Mouse (Mus musculus) monocyte, adult 5-6 weeks (primary cell): Measurements from ENCODE around the gene Proser2. TPM values are rescaled to one million over a fixed set of nuclear protein-coding genes. Genes with fewer than 3 reads are reported as not detected.

Source experiments
- ATAC-seq: fragments of 153-309, 156-312 bp; replicated peaks from 2 replicates; pipeline ENCODE4 v1.8.0; 2017; ENCODE audit warnings: mild to moderate bottlenecking; ENCODE audit not compliant: low TSS enrichment, insufficient number of reproducible peaks, severe bottlenecking, poor library complexity, low FRiP score
- total RNA-seq: library from RNA; stranded (forward); fragments of 200-1000, 200-491, 200-594 nt; gene quantifications from 3 replicates; pipeline ENCODE4 v1.2.3, GENCODE M21; 2017

Proser2 gene
- total RNA-seq, result 0.29 TPM in 1 of 3 replicates, not detected in the others

GRCm38 (mm10) chr2:6129555-6130355, at the start of gene Proser2:
Proser2 (minus strand) TSS chr2:6130211.
- ATAC-seq, result no peak

GRCm38 (mm10) chr2:6179749-6180117, 49.7 kb upstream of the Proser2 start:
- ATAC-seq, result peak; percentile 85

DNA sequence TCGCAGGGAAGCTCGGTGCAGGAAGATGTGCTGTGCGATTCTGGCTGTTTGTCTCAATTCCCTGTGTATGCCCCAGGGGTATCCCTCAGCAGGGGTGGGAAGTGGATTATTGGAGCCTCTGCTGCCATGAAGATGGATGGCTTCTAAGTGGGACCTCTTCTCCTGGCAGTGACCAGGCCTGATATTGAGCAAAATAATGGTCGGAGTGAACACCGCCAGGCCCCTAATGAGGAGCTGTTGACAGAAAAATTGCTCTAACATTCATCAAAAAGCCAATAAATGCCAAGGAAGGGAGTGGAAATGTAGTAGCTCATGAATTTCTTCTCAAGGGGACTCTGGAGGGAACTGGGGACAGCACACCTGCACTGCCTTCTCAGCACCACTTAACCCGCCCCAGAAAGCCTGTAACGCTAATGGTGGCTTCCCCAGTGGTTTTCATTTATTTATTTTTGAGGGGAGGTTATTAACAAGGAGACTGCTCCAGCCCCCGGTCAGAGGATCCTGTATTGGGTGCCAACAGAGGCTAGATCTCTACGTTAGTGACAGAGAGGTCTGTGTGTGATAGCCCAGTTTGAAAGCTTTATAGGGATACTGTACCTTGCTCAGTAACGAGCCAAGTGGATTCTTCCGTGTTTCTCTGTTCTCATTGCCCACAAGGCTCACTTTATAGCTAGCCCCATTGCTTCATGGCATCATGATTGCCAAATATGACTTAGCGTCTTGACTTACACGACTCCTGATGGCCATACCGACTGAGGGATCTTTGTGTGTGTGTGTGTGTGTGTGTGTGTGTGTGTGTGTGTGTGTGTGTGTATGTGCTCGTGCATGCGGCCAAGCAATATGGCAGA, 49.1 kb upstream of the Proser2 start:
- peak; percentile 29; the same call in 1 of the 2 replicates for ATAC-seq

- ATAC-seq, result no peak
These were observed 43.0 kb upstream of the Proser2 start for GRCm38 (mm10) chr2:6173013-6173412.

GRCm38 (mm10) chr2:6168560-6168959, 38.5 kb upstream of the Proser2 start:
- no peak for ATAC-seq

DNA sequence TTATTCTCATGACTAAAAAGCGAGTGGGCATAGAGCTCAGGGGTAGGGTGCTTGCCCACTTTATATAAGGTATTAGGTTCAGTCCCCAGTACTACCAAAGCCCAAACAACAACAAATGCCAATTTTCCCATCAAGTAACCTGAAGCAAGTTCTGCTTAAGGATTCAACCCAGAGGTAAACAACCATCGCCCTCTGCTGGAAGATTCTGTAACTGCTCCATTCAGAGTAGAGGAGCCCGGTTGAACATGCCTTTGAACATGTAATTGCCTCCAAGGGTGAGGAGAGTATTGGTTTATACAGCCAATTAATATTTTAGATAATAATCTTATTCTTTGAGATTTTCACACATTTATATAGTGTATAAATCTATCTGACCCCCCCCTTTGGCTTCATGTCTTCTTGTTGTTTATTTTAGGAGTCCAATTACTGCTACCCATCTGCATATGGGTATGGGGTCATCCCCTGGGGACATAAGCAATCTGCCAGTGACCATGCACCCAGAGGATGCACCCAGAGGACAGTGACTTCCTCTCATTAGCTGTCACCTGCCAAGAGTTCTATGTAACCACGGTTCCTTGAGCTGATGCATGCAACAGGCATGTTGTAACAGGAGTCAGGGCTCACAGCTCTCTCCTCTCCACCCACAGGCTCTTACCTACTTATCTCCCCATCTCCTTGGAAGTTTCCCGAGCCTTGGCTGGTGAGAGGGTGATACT, 38.0 kb upstream of the Proser2 start:
- 0 out of 2 replicates have a peak, but pooled peaks have one; percentile 49 for ATAC-seq

GRCm38 (mm10) chr2:6165771-6166170, 35.8 kb upstream of the Proser2 start:
- ATAC-seq, result peak; percentile 67

DNA sequence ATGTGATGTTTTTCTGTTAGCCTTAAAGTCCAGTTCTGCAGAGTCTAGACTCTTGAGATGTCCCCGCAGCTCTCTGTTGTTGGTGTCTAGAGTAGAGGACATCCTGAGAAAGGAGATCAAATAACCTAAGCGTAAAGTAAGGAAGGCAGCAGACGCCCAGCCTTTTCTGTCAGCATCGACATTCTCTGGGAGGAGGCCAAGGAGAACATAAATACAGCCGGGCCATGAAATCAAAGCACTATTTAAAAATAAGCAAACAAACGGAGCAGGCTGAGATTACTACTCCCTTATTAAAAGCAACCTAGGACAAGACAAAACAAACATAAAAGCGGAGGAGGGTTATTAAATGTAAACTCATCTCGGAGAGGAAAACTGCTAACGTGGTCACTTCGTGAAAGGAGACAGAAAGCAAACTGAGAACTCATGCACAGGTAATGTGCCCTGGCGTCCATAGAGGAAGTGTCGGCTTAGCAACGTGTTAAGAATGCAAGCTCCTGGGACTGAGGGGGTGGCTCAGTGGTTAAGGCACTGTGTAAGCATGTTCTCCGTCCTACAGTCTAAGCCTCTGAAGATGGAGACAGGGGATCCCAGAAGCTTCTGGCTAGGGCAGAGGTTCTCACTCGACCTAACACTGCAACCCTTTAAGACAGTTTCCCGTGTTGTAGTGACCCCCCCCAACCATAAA, 34.7 kb upstream of the Proser2 start:
- no peak for ATAC-seq

- ATAC-seq, result peak; percentile 42; the same call in 1 of the 2 replicates
These were observed 32.5 kb upstream of the Proser2 start for GRCm38 (mm10) chr2:6162366-6163040.

DNA sequence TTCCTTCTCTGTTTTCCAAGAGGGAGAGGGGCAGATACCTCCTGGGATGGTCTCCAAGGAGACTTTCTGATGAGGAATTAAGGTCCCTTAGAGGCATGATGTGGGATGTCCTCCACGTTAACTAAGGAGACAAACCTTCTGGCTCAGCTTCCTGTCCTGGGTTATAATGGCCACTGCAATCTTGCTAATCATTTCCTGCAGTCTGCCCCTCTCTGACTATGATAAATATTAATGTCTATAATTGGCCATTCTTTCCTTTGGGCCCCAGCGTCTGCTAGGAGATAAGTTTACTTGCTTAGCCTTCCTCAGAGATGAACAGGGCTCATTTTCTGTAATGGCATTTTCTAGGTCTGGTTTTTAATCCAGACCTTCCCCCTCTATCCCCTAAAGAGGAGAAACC, 29.7 kb upstream of the Proser2 start:
- ATAC-seq, result no peak

DNA sequence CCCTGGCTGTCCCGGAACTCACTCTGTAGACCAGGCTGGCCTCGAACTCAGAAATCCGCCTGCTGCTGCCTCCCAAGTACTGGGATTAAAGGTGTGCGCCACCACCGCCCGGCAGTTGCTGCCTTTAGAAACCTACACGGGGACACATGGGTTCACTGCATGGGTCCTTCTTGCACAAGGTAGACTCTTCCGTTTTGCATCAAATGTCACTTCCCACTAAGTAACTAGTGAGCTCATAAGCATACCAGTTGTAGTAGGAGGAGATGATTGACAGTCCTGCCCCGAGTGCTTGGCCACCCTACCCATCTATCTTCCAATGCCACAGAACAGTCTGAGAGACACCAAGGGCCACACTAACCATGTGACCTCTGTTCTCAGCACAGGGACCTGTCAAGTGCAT, 29.2 kb upstream of the Proser2 start:
- ATAC-seq, result no peak

DNA sequence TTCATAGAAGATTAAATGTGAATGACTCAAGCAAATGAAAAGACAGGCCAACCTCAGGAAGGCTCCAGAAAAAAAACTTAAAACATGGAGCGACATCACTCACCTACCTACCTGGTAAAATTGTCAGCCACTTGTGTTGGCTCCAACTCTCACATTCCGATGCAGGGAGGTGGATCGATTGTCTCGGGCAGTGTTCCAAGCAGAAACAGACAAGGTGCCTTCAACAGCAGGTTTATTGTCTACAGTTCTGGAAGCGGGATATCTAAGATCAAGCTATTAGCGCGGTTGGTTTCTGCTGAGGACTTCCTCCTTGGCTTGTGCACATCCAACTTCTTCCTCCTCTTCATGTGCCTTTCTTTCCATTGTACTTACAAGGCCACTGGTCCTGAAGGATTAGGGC, 27.6 kb upstream of the Proser2 start:
- ATAC-seq, result no peak

GRCm38 (mm10) chr2:6157208-6157607, 27.2 kb upstream of the Proser2 start:
- no peak for ATAC-seq

- ATAC-seq, result no peak
These were observed 19.8 kb upstream of the Proser2 start for GRCm38 (mm10) chr2:6149801-6150200.

GRCm38 (mm10) chr2:6146901-6147300, 16.9 kb upstream of the Proser2 start:
- ATAC-seq, result no peak

DNA sequence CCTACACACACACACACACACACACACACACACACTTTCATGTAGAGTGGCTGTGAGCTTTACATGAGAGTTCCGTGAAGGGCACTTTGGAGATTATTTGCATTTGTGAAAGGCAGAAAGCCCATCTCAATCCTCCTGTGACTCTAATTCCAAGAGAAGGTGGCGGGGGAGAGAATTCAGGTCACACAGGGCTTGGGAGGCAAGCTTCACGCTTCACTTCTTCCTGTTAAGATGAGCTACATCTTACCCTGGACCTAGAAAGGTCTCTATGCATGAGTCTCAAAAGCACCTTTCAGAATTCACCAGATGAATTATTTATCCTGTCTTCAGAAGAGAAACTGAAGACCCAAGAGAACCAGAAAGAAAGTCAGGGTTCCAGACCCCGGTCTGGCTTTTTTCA, 16.2 kb upstream of the Proser2 start:
- no peak for ATAC-seq

GRCm38 (mm10) chr2:6145611-6146010, 15.6 kb upstream of the Proser2 start:
- ATAC-seq, result no peak
